Mouse (Mus musculus) cerebellum, postnatal 4 days (tissue): ENCODE measurements around the gene Acoxl.

ENCODE experiments used
- DNase-seq, 2 experiments: peaks; one replicate each; pipeline ENCODE4 v3.0.0; 2022; ENCODE audit warnings: low spot score in 2 of 2, mixed read lengths in 1 of 2

Gene Acoxl

DNA sequence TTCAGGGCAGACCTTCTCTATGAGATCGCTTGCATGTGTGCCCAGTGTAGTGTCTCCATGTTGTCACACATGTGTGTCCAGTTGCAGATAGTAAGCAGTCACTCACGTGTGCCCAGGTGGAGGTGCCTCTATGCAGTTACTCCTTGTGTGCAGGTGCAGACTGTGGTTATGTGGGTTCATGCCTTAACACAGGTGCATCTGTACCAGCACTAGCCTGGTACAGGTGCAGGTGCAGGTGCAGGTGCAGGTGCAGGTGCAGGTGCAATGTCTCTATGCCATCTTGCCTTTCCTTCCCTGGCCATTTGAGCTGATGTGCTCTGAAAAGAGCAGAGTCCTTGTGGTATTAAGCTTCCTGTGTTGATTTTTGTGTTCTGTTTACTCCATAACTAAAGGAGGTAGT lies 100.5 kb downstream of the Acoxl start:
- DNase-seq: no peak

DNA sequence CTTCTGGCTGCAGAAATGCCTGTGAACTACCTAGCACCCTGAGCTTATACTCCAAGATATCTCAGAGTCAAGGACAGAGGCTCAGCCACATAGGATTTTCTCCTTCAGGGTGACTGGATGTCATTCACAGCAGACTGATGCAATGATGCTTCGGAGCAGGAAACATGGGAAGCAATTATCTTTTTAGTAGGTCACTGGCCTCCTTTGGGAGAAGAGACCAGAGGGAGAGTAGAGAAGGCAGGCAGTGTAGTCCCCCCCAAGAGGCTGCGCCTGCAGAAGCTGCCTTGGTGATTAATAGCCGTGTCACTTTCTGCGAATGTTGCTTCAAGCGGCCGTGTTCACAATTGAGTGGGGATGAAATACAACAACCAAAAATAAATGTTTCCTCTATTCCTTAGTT lies 121.9 kb downstream of the Acoxl start:
- DNase-seq: no peak

DNA sequence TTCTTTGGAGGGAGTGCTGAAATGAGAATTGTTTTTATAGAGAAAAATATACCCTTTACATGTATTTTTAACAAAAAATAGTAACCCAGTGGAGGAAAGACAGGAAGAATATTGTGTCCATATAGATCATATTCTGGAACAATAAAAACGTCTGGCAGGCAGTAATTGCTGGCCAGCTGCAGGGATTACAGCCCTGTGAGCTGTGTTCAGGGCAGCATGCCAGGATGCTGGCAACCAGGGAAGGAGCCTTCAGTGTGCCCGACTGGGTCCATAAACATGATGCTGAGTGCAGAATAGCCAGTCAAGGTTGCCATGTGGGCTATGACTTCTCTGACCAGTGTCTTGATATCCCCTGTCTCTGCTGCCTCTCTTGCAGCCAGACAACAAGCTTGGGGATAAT lies 122.5 kb downstream of the Acoxl start:
- DNase-seq: peak; percentile 37 to 79

DNA sequence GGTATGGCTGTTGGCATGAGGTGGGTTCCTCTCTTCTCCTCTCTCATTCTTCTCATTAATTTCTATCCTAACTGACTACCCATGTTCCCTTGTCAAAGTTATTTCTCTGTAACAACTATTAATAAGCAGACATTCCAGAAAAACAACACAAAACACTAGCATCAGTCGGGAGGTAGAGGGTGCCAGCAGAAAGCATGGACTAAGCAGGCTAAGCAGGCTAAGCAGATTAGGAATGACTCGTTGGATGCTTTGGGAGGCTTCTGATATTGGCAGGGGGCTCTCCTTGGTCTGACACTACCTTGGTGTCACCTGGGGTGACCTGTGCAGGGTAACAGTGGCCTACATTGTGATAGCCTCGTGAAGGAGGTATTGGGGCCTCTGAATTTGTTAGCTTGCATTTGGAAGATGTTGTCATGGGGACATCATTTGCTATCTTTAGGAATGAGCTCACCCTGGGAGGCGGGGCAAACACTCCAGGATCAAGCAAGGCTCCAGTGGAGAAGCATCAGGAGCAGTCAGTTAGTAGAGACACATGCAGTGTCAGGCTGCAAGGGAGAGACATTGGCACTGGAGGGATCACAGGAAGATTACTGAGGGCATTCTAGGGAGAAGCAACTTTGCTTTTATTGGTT lies 123.2 kb downstream of the Acoxl start:
- peak in 1 of 2 experiments; percentile 7 for DNase-seq

DNA sequence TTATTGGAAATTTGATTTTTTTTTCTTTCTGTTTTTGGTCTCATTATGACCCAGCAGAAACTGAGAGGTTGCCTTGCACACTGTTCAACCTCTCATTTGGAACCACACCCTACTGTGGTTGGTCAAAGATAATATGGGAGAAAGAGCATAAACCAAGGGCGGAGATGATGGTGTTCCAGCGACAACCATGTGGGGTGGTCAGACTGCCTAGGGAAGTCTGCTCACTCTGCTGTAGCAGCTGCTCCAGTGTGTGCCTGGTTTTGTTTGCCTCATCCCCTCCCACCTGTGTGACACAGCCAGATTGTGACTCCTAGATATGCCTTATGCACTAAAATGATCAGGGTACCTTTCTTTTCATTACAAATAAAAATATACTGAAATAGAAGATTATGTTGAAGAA lies 130.3 kb downstream of the Acoxl start:
- no peak for DNase-seq

DNA sequence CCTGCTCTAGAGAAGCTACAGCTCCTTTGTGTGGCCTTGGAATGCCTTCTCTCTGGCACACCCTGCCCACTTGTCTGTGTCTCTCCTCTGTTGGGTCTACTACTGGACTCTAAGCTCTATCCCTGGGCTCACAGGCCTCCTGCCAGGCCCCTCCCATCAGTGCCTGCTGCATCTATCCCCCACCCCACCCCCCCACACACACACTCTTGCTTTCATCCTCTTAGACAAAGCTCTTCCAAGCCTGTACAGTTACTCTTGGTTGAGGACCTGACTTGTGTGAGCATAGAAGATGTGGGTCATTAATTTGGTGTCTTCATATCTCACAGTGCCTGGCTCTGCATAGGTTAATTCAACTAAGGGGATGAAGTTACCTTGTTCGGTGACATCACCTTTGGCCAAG lies 137.6 kb downstream of the Acoxl start:
- DNase-seq: no peak

DNA sequence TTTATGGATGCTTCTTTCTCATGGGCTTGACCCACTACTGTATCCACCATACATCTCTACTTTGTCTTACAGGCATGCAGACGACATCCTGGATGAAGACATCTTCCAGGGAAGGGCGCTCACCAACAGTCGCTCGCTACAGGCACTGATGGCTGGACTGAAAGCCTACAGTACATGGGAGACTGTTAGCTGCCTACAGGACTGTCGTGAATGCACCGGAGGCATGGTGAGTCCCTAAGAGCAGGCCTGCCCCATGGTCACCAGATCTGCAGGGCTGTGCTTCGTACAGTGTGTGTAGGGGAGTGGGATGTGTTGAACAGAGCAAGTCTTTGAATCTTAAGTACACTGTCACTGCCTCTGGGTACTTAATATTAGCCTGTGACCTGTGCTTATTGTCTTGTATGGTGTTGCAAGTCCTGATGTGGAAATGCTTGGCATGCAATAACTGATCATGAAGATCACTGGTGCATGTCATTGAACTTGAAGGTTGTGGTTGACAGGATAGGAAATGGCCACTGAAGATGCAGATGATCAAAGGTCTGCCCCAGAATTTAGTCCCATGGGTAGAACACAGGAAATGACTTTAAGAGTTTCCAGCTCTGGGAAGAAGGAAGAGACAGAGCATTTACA lies 140.0 kb downstream of the Acoxl start:
- DNase-seq: no peak

DNA sequence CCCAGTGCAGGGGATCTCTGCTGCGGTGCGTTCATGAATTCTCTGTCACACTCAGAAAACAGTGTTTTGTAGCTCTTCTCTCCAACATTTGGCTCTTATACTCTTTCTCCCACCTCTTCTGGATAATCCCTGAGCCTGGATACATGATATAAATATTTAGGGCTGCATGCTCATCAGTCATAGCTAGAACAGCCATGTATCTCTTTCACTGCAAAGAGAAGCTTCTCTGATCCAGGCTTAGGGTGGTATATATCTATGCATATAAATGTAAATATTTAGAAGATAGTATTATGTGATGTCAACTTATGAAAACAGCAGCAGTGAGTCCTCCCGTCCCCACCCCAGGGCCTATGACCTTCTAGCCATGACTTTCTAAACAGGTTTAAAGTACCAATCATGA lies 143.9 kb downstream of the Acoxl start:
- DNase-seq: no peak

DNA sequence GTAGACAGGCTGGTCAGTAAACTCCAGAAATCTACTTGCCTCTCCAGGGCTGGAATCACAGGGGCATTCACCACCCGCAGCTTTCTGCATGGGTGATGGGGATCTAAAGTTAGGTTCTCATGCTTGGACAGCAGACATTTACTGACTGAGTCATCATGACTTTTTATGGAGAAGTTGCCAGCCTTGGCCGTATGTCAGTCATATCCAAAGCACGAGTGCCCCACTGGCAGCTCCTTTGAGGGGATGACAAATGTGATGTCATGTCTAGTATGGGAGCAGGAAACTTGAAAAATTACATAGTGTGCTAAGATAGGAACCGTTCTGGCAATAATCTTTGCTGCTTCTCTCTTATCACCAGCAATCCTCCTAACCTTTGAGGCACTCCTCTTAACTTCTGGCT lies 144.6 kb downstream of the Acoxl start:
- DNase-seq: no peak

DNA sequence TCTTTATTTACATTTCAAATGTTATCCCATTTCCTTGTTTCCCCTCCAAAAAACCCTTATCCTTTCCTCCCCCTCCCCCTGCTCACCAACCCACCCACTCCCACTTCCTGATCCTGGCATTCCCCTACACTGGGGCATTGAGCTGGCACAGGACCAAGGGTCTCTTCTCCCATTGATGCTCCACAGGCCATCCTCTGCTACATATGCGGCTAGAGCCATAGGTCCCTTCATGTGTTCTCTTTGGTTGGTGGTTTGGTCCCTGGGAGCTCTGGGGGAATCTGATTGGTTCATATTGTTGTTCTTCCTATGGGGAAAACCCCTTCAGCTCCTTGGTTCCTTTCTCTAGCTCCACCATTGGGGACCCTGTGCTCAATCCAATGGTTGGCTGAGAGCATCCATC lies 145.3 kb downstream of the Acoxl start:
- no peak for DNase-seq

DNA sequence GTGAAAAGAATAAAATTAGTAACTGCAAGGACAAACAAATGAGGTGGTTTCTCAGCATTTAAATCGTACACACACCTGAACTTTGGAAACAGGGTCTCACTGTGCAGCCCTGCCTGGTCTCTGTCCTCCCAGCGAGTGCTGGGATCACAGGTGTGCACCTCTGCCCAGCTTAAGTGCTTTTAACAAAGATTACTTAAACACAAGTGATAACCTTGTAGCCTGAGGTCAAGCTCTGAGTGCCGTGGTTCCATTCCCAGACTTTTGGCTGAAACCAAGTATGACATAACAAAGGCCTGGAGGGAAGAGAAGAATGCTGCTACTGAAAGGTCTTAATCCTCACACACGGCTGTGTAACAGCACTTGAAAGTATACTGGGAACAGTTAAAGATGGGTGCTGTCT lies 149.0 kb downstream of the Acoxl start:
- DNase-seq: no peak

DNA sequence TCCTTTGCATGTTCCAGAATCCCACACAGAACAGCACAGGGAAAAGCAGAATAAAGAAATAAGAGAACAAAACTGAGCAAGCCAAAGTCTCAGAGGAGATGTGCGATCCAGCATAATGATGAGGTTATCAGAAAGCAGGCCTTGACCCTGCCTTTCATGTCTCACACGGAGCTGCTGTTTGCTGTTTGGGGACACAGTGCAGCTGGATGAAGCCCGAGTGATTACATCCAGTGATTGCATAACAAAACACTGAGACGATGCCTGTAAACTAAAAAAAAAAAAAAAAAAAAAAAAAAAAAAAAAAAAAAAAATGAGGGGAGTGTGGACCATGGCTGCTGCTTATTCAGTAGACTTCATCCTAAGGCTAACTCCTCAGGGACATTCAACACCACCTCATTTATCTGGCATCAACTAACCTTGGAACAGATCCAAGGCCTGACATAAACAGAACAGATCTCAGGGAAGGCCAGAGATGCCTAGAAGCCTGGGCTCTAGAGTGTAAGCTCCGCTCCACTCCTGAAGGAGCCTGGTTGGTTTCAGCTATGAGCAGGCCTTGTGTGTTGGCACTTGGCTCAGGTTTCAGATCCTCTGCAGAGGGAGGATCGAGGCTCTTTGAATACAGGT lies 152.3 kb downstream of the Acoxl start:
- DNase-seq: no peak

DNA sequence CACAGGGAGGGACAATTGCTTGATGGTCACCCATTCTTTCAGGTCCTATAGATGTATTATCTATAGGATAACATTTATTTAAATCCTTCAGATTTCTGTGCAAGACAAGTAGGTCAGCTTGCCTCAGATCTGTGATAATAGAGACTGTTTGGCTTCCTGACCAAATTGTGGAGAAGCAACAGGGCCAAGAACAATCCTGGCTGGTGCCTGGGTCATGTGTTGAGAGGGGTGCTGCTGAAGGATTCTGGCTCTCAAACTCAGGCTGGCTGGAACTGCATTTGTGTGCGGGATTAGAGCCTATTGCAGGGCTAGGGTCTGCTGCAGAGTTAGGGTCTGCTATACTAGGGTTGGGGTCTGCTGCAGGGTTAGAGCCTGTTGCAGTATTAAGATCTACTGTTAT lies 153.0 kb downstream of the Acoxl start:
- DNase-seq: no peak

DNA sequence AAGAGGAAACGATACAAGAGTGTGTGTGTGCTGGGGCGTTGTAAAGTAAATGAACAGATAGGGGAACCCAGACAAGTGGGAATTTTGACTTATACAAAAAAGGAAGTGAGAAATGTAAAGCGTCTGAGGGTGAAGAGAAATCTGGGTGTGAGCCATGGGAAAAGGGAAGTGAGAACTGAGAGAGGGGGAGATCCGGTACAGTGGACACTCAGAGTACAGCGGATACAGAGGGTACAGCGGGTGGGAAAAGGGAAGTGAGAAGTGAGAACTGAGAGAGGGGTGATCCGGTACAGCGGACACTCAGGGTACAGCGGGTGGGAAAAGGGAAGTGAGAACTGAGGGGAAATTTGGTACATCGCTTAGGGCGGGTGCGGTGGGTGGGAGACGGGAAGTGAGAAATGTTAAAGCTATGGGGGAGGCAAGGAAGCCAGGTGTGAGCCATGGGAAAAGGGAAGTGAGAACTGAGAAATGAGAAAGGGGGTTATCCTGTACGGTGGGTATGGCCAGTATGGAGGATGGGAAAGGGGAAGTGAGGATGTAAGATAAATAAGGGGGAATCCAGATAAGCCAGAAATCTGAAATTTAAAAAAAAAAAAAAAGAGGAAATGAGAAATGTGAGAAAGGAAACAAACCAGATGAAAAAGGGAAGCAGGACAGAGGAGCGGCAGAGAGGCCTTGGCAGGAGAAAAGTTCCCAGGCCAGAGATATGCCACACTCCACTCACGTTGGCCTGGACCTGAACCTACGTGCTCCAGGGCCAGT lies 170.2 kb downstream of the Acoxl start:
- no peak for DNase-seq

DNA sequence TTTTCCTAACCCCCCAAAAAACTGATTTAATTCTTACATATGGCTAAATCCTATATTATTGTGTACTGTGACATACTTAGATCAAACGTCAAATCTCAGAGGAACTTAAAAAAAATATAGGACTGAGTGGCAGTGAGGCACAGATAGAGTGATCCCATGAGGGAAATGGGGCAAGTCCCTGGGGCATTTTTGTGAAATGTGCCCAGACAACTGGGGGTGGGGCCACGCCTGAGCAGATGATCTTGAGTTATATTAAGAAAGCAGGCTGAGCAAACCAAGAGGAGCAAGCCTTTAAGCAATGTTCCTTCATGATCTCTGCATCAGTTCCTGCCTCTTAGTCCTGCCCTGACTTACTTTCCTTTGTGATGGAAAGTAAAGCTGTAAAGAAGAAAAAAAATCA lies 175.9 kb downstream of the Acoxl start:
- no peak for DNase-seq

DNA sequence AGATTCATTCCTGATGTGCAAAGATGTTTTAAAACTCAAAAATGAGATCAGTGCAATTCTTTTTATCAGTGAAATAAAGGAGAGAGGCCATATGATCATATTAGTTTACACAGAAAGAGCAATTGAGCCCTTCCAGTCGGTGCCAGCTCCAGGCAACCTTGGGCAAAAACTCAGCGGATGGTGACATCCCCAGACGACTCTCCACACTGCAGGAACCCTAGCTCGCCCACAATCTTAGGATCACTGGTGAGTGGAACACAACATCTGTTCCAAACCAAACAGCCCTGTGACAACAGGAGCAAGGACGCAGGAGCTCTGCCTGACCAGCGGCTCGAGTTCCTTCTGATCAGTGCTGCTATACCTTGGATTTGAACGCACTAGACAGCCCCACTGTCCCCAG lies 176.9 kb downstream of the Acoxl start:
- DNase-seq: no peak

DNA sequence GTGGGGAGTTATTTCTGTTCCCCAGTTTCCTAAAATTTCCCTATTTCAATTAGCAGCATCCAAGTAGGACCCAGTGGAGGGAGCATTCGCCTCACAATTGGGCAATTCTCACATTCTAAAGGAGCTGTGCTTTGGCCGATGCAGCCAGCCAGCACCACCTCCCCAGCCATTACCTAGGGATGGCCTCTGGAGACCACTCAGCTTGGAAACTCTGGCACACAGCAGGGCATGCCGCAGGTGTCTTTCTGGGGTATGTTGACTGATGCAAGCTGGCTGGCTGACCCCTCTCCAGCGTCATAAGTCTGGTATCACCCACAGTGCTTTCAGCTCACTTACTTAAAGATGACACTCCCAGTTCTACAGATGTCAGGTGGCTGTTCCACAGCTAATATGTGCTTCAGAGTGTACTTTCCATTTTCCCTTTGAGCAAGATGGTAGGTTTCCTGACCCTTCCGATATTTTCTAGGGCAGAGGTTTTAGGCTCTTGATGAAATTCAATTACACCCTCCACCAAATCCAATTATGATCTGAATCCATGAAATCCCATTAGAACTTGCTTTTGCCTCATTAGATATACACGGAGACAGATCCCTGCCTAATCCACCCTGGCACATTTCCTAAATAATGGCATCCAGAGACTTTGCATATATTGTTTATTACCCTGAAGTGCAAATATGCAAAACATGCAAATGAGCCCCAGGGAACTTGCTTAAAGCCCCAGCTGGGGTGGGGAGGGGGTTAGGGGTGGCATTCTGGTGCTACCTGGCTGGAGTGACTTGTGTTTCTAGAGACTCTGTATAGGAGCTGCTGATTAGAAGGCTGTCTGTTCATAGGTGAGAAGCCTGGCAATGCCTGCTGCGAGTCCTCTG lies 181.6 kb downstream of the Acoxl start:
- no peak for DNase-seq

DNA sequence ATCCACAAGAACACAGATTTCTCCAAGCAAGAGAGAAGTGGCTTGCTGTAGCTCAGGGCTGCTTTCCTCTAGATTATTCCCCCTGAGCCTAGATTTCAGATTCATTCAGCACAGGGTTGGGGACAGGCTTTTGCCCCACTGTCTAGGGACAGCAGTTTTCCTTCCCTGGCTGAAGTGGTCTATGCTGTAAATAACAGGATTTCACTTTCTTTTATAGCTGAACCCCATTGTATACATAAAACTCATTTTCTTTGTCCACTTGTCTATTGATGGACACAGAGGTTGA lies 182.2 kb downstream of the Acoxl start:
- DNase-seq: no peak

DNA sequence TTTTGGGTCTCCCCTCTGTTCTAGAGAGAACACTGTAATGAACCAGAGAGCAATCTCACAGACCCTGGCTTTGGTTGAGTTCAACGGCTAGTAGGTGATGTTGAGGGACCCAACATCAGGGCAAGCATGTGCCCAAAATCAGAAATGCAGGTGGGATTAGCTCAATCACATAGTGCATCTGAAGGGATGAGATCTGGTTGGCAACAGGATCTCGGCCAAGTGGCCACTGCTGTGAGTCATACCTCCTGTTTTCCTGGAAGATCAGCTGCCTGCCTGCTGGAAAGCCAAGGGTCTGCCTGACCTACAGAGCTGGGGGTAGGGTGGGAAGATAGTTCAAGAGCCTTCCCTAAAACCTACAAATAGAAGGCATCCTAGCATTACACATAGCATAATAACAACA lies 185.2 kb downstream of the Acoxl start:
- DNase-seq: no peak

DNA sequence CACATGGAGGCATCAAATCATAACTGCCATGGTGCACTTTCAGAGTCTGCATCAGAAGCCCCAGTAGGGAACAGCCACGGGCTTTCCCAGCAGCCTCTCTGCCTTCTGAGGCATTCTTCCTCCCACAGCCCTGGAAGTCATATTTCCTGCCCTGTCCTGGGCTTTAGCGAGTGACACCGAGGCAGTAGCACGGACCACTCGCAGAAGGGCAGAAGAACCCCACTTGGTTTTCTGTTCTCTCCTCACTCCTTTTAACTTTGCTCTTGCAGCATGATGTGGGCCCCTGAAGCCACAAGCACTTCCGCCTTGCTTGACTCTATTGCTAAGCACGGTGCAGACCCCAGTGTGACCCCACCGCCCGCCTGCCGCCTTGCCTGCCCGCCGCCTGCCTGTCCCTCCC lies 189.0 kb downstream of the Acoxl start:
- DNase-seq: no peak

DNA sequence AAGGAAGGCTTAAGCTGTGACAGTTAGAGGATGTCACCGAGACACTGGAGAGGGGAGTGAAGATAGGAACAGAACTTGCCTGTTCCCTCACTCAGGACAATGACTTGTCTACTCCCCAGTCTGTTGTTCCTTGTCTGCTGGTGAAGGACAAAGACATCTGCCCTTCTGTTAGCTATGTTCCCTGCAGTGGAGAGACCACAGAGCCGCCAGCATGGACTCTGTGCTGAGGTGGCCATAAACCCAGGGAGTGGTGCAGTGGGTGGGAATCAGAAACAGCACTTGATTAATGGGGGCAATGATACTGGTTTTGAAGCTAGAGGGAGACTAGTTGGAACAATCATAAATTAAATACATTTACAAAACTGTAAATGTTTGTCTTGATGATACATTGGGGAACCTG lies 191.3 kb downstream of the Acoxl start:
- DNase-seq: no peak

DNA sequence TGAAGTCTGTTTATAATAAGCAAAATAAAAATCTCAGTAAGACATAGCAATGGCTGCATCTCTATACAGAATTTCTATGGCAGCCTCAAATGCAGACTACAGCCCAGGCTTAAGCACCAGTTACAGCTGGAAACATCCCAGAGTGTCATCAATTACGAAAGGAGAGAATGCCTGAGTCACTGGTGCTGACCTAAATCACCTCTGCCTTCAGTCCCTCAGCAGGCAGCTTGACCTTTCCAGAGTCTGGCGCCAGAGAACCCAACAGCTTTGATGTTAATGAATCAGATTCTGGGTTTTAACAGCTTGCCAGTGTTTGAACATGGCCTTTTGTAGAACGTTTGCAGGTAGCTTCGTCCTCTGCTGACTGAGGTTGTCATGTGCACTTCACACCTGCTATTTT lies 193.4 kb downstream of the Acoxl start:
- DNase-seq: no peak
